Mouse (Mus musculus) hindbrain, embryonic 13.5 days (tissue): ENCODE results near the gene Kcmf1. TPM values are rescaled to one million over a fixed set of nuclear protein-coding genes. Genes with fewer than 3 reads are reported as not detected.

Source experiments
- ATAC-seq: fragments of 200-750 bp; cut with Nextera tagmentation; 2 replicates; pipeline ENCODE4 v1.8.0; 2017; ENCODE audit warnings: moderate TSS enrichment; ENCODE audit not compliant: low FRiP score
- H3K27ac ChIP-seq: fragments of 300-500 bp; sonication (generic); 2 replicates; pipeline ENCODE4 v1.5.1; 2015; ENCODE audit warnings: inconsistent platforms, mild to moderate bottlenecking, moderate library complexity
- H3K27me3 ChIP-seq: fragments of 300-500 bp; sonication (generic); 2 replicates; pipeline ENCODE4 v1.6.1; 2015; ENCODE audit warnings: mild to moderate bottlenecking, inconsistent platforms
- H3K36me3 ChIP-seq: fragments of 300-500 bp; sonication (generic); 2 replicates; pipeline ENCODE4 v1.6.1; 2015; ENCODE audit warnings: mild to moderate bottlenecking, inconsistent platforms
- H3K4me1 ChIP-seq: fragments of 300-500 bp; sonication (generic); replicated peaks from 2 replicates; pipeline ENCODE4 v1.6.1; 2015; ENCODE audit warnings: inconsistent platforms
- H3K4me2 ChIP-seq: fragments of 300-500 bp; sonication (generic); 2 replicates; pipeline ENCODE4 v1.6.1; 2015; ENCODE audit warnings: inconsistent platforms, mild to moderate bottlenecking, moderate library complexity
- H3K4me3 ChIP-seq: fragments of 300-500 bp; sonication (generic); 2 replicates; pipeline ENCODE4 v1.5.1; 2015; ENCODE audit warnings: mild to moderate bottlenecking, inconsistent platforms
- H3K9ac ChIP-seq: fragments of 300-500 bp; sonication (generic); 2 replicates; pipeline ENCODE4 v1.6.1; 2015; ENCODE audit warnings: mild to moderate bottlenecking, inconsistent platforms
- H3K9me3 ChIP-seq: fragments of 300-500 bp; sonication (generic); 2 replicates; pipeline ENCODE4 v1.6.1; 2016; ENCODE audit warnings: inconsistent platforms
- WGBS: fragments of 180-500 bp; shearing (Covaris S2); methylation state at CpG from one replicate; pipeline ENCODE4 v1.1.7; 2015; 5-methylcytosine and 5-hydroxymethylcytosine counted together
- polyA plus RNA-seq: library from polyadenylated mRNA; unstranded; fragments of >200 nt; fragmentation: Nextera tagmentation; extraction: Ambion mirVana; gene quantifications from 2 replicates; pipeline ENCODE4 v1.2.1, GENCODE M21; 2015

Gene Kcmf1
- polyA plus RNA-seq, 1 experiment from 2014 or later, result 29.3 TPM

- H3K4me3 ChIP-seq, result no peak overlapping the region
- no peak overlapping the region for H3K4me2 ChIP-seq
- peaks cover 21% of the 10 kb centered on the region for H3K4me1 ChIP-seq
- WGBS, result 94% methylated on average over 2 of the region's 2 CpGs
- H3K27ac ChIP-seq, result no peak overlapping the region
- H3K9ac ChIP-seq, result no peak overlapping the region
- peaks cover 2% of the 10 kb centered on the region; the same call in 1 of the 2 replicates for H3K36me3 ChIP-seq
- no peaks in the 10 kb centered on the region for H3K27me3 ChIP-seq
- no peak for ATAC-seq
- H3K9me3 ChIP-seq, result no peaks in the 10 kb centered on the region
Observed at GRCm38 (mm10) chr6:72891238-72891637, 8.5 kb downstream of the Kcmf1 start.

GRCm38 (mm10) chr6:72888655-72889054, 11.1 kb downstream of the Kcmf1 start:
- peaks cover 2% of the 10 kb centered on the region; the same call in 1 of the 2 replicates for H3K36me3 ChIP-seq
- H3K4me2 ChIP-seq, result no peak overlapping the region
- H3K27me3 ChIP-seq, result no peaks in the 10 kb centered on the region
- no peak overlapping the region for H3K9ac ChIP-seq
- H3K4me1 ChIP-seq, result peaks cover 13% of the 10 kb centered on the region
- no peak for ATAC-seq
- H3K27ac ChIP-seq, result no peak overlapping the region
- no peak overlapping the region for H3K4me3 ChIP-seq
- no peaks in the 10 kb centered on the region for H3K9me3 ChIP-seq
- WGBS, result 87% methylated on average over 2 of the region's 2 CpGs

GRCm38 (mm10) chr6:72885268-72885667, 14.5 kb downstream of the Kcmf1 start:
- no peak for ATAC-seq
- H3K4me2 ChIP-seq, result no peak overlapping the region
- no peak overlapping the region for H3K9ac ChIP-seq
- H3K4me3 ChIP-seq, result no peak overlapping the region
- H3K9me3 ChIP-seq, result no peaks in the 10 kb centered on the region
- no peaks in the 10 kb centered on the region for H3K27me3 ChIP-seq
- H3K4me1 ChIP-seq, result peaks cover 20% of the 10 kb centered on the region
- no peaks in the 10 kb centered on the region; the same call in 1 of the 2 replicates for H3K36me3 ChIP-seq
- H3K27ac ChIP-seq, result no peak overlapping the region
- WGBS, result 95% methylated on average over 1 of the region's 1 CpGs

- 94% methylated on average over 3 of the region's 3 CpGs for WGBS
- no peak overlapping the region for H3K4me2 ChIP-seq
- no peak for ATAC-seq
- no peaks in the 10 kb centered on the region for H3K27me3 ChIP-seq
- H3K36me3 ChIP-seq, result no peaks in the 10 kb centered on the region; the same call in 1 of the 2 replicates
- peaks cover 18% of the 10 kb centered on the region for H3K4me1 ChIP-seq
- no peaks in the 10 kb centered on the region for H3K9me3 ChIP-seq
- no peak overlapping the region for H3K27ac ChIP-seq
- H3K9ac ChIP-seq, result no peak overlapping the region
- H3K4me3 ChIP-seq, result no peak overlapping the region
Observed at GRCm38 (mm10) chr6:72884767-72885166, 15.0 kb downstream of the Kcmf1 start.

GRCm38 (mm10) chr6:72882661-72883458, 16.9 kb downstream of the Kcmf1 start:
- H3K9ac ChIP-seq, result no peak overlapping the region
- no peaks in the 10 kb centered on the region for H3K9me3 ChIP-seq
- H3K27ac ChIP-seq, result no peak overlapping the region
- H3K36me3 ChIP-seq, result no peaks in the 10 kb centered on the region; the same call in 1 of the 2 replicates
- no peak overlapping the region for H3K4me2 ChIP-seq
- no peak for ATAC-seq
- no peak overlapping the region for H3K4me3 ChIP-seq
- WGBS, result 86% methylated on average over 8 of the region's 8 CpGs
- H3K4me1 ChIP-seq, result peaks cover 12% of the 10 kb centered on the region
- no peaks in the 10 kb centered on the region for H3K27me3 ChIP-seq

GRCm38 (mm10) chr6:72882222-72882621, 17.6 kb downstream of the Kcmf1 start:
- Histone ChIP-seq H3K36me3 (no peaks in the 10 kb centered on the region; the same call in 1 of the 2 replicates), H3K27ac (no peak overlapping the region), H3K9me3 (no peaks in the 10 kb centered on the region), H3K4me2 (no peak overlapping the region), H3K9ac (no peak overlapping the region), H3K27me3 (no peaks in the 10 kb centered on the region), H3K4me3 (no peak overlapping the region), H3K4me1 (peaks cover 12% of the 10 kb centered on the region)
- ATAC-seq, result no peak
- 94% methylated on average over 3 of the region's 3 CpGs for WGBS

- Histone ChIP-seq H3K9me3 (no peaks in the 10 kb centered on the region), H3K4me2 (no peak overlapping the region), H3K9ac (no peak overlapping the region), H3K4me3 (no peak overlapping the region), H3K27ac (no peak overlapping the region), H3K4me1 (peaks cover 12% of the 10 kb centered on the region), H3K27me3 (no peaks in the 10 kb centered on the region), H3K36me3 (no peaks in the 10 kb centered on the region; the same call in 1 of the 2 replicates)
- 73% methylated on average over 1 of the region's 1 CpGs for WGBS
- no peak for ATAC-seq
Observed at GRCm38 (mm10) chr6:72881619-72881979, 18.2 kb downstream of the Kcmf1 start.

GRCm38 (mm10) chr6:72880913-72881618, 18.7 kb downstream of the Kcmf1 start:
- Histone ChIP-seq H3K36me3 (no peaks in the 10 kb centered on the region; the same call in 1 of the 2 replicates), H3K9me3 (no peaks in the 10 kb centered on the region), H3K27me3 (no peaks in the 10 kb centered on the region), H3K9ac (no peak overlapping the region), H3K27ac (no peak overlapping the region), H3K4me3 (no peak overlapping the region), H3K4me2 (no peak overlapping the region), H3K4me1 (peaks cover 12% of the 10 kb centered on the region)
- ATAC-seq, result no peak
- 88% methylated on average over 9 of the region's 9 CpGs for WGBS

- Histone ChIP-seq H3K9ac (no peak overlapping the region), H3K4me3 (no peak overlapping the region), H3K9me3 (no peaks in the 10 kb centered on the region), H3K36me3 (no peaks in the 10 kb centered on the region; the same call in 1 of the 2 replicates), H3K4me1 (peaks cover 4% of the 10 kb centered on the region; the same call in 1 of the 2 replicates), H3K4me2 (no peak overlapping the region), H3K27ac (no peak overlapping the region), H3K27me3 (no peaks in the 10 kb centered on the region)
- ATAC-seq, result no peak
- WGBS, result 94% methylated on average over 6 of the region's 6 CpGs
Observed at GRCm38 (mm10) chr6:72876629-72877028, 23.1 kb downstream of the Kcmf1 start.

GRCm38 (mm10) chr6:72873338-72873737, 26.4 kb downstream of the Kcmf1 start:
- WGBS, result 90% methylated on average over 3 of the region's 3 CpGs
- no peak overlapping the region for H3K4me2 ChIP-seq
- no peaks in the 10 kb centered on the region for H3K36me3 ChIP-seq
- no peak overlapping the region for H3K27ac ChIP-seq
- H3K9me3 ChIP-seq, result no peaks in the 10 kb centered on the region
- no peaks in the 10 kb centered on the region for H3K27me3 ChIP-seq
- no peak overlapping the region for H3K9ac ChIP-seq
- ATAC-seq, result no peak
- H3K4me1 ChIP-seq, result peaks cover 24% of the 10 kb centered on the region
- H3K4me3 ChIP-seq, result no peak overlapping the region

- Histone ChIP-seq H3K27me3 (no peaks in the 10 kb centered on the region), H3K4me1 (peaks cover 24% of the 10 kb centered on the region), H3K27ac (no peak overlapping the region), H3K4me2 (no peak overlapping the region), H3K9ac (no peak overlapping the region), H3K9me3 (no peaks in the 10 kb centered on the region), H3K4me3 (no peak overlapping the region), H3K36me3 (no peaks in the 10 kb centered on the region)
- no peak for ATAC-seq
- 96% methylated on average over 1 of the region's 1 CpGs for WGBS
Observed at GRCm38 (mm10) chr6:72872276-72872675, 27.5 kb downstream of the Kcmf1 start.

GRCm38 (mm10) chr6:72869601-72870000, 30.2 kb downstream of the Kcmf1 start:
- H3K27ac ChIP-seq, result no peak overlapping the region
- no peak overlapping the region for H3K4me2 ChIP-seq
- no peaks in the 10 kb centered on the region for H3K27me3 ChIP-seq
- H3K9ac ChIP-seq, result no peak overlapping the region
- 59% methylated on average over 8 of the region's 8 CpGs for WGBS
- no peaks in the 10 kb centered on the region for H3K36me3 ChIP-seq
- no peaks in the 10 kb centered on the region for H3K9me3 ChIP-seq
- no peak for ATAC-seq
- H3K4me3 ChIP-seq, result no peak overlapping the region
- H3K4me1 ChIP-seq, result peaks cover 27% of the 10 kb centered on the region
